Mouse (Mus musculus) bone marrow macrophage, adult 2 months (primary cell): ENCODE data around the gene Hivep3.

ENCODE experiments used
- CTCF ChIP-seq: IDR thresholded peaks from 2 replicates; pipeline ENCODE4 v1.5.1; 2012; ENCODE audit warnings: low read depth, mild to moderate bottlenecking, low read length, moderate library complexity
- POLR2A ChIP-seq: IDR thresholded peaks from 2 replicates; pipeline ENCODE4 v1.6.1; 2012; ENCODE audit warnings: mild to moderate bottlenecking, low read depth, low read length, borderline replicate concordance

DNA sequence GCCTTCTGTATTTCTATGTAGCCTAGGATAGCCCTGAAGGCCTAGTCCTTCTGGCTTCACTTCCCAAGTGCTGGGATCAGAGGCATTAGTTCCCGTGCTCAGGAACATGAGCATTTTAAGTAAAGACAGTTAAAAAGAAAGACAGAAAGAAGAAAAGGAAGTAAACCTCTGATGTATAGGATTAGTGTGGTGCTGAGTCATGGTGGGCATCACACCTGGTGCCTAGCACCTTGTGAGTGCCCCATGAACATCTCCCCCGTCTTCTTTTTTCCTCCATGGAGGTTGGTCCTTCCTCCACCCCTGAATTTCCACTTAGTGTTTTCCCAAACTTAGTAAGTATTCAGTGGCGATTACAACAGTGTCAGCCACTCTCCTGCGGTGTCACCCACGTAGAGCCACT, 311.0 kb downstream of the Hivep3 start:
- TF ChIP-seq CTCF: no peak
- TF ChIP-seq POLR2A: no peak
